In the genomic region with DNA sequence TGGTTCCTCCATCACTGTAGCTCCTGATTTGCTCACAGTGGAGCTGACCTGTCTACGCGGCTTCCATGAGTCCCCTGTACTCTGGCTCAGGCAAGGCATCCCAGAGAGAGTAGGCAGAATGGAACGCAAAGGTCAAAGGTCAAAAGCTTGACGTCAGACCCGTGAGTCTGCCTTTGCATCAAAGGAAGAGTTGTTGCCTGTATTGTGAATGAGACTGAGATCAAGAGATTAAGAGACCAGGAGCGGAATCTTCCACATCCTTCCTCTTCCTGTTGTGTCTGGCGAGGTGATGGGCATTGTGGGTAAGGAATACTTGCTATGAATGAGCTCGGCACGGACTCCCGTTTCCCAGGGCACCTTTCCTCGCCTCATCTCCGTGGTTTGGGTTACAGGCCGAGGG, we compare ENCODE assay signal across 10 mouse cellular contexts. TPM values are rescaled to one million over a fixed set of nuclear protein-coding genes. Genes with fewer than 3 reads are reported as not detected.
A peak's percentile ranks its signal among the peaks of the same experiment; 100 is the strongest.
DNase-seq lines count a peak whose midpoint lies in the region; ATAC-seq lines count a peak whose summit lies in the region.
"Had no signal": no experiment of that assay in that cellular context is flagged by ENCODE, and none has a peak within 500 bp of the region (broad histone marks: within the 10 kb centered on the region; RNA-seq: fewer than 3 reads in every experiment).

No protein-coding gene starts in this region.

- peak overlapping the region; percentile 7; the same call in 1 of the 2 replicates for H3K4me2 ChIP-seq in lung, embryonic 15.5 days
- H3K4me2 ChIP-seq: limb, embryonic 15.5 days had no signal

- no peaks in the 10 kb centered on the region for H3K9me3 ChIP-seq in lung, embryonic 15.5 days
- H3K9me3 ChIP-seq: limb, embryonic 15.5 days had no signal

- H3K36me3 ChIP-seq in lung, embryonic 15.5 days: no peaks in the 10 kb centered on the region
- H3K36me3 ChIP-seq: limb, embryonic 15.5 days had no signal

- no peak for ATAC-seq in lung, embryonic 15.5 days (ENCODE audit: borderline replicate concordance, extremely low read depth, low FRiP score, low TSS enrichment)

- no peak overlapping the region for H3K9ac ChIP-seq in lung, embryonic 15.5 days
- H3K9ac ChIP-seq: limb, embryonic 15.5 days had no signal

- no peak overlapping the region for H3K4me3 ChIP-seq in lung, embryonic 15.5 days
- H3K4me3 ChIP-seq: limb, embryonic 15.5 days had no signal

- peak; percentile 36 for DNase-seq in cerebellum, adult 9-10 months
- no peak for DNase-seq in cerebellum, adult 9-11 months
- DNase-seq in T-cell, adult 2 months (ENCODE audit: low spot score): peak; percentile 79
- peak; percentile 86 for DNase-seq in induced T-regulatory cell, adult 2 months (ENCODE audit: low read depth)
- DNase-seq in layer of hippocampus, postnatal 36 days: no peak
- no peak for DNase-seq in urinary bladder, postnatal 14 days (ENCODE audit: low spot score)
- no peak for DNase-seq in gastrocnemius, postnatal 25 days
- DNase-seq: B cell, adult 2 months had no signal

- peaks cover 14% of the 10 kb centered on the region for H3K4me1 ChIP-seq in lung, embryonic 15.5 days

- 42% methylated on average over 13 of the region's 13 CpGs for WGBS in lung, embryonic 15.5 days

- H3K27ac ChIP-seq in lung, embryonic 15.5 days: no peak overlapping the region
- H3K27ac ChIP-seq: limb, embryonic 15.5 days had no signal

- H3K27me3 ChIP-seq in lung, embryonic 15.5 days: no peaks in the 10 kb centered on the region
- H3K27me3 ChIP-seq: limb, embryonic 15.5 days had no signal

RNA-seq across cellular contexts. Expression of a gene that starts 2.6 kb away (rescaled TPM):
- polyA plus RNA-seq in lung, embryonic 15.5 days (2015; fragmentation: Nextera tagmentation; extraction: Ambion mirVana): 15.6 and 16.3 TPM in 2 replicates
- total RNA-seq in layer of hippocampus, postnatal 36 days (2021): 10 to 100 TPM; 26.8 to 27.5 TPM
- total RNA-seq in gastrocnemius, postnatal 25 days (2021): 1 to 10 TPM; 4.5 to 4.7 TPM

RNA-seq across cellular contexts. Expression of a gene that starts 38.3 kb away (rescaled TPM):
- polyA plus RNA-seq in lung, embryonic 15.5 days (2015; fragmentation: Nextera tagmentation; extraction: Ambion mirVana): 5.6 and 7.0 TPM in 2 replicates
- under 1 TPM; 0.47 to 0.56 TPM for total RNA-seq in layer of hippocampus, postnatal 36 days (2021)
- 1 to 10 TPM; 4.0 to 4.2 TPM for total RNA-seq in gastrocnemius, postnatal 25 days (2021)

RNA-seq across cellular contexts. Expression of a gene that starts 58.3 kb away (rescaled TPM):
- 0.37 and 0.64 TPM in 2 replicates for polyA plus RNA-seq in lung, embryonic 15.5 days (2015; fragmentation: Nextera tagmentation; extraction: Ambion mirVana)
- total RNA-seq in layer of hippocampus, postnatal 36 days (2021): 1 to 10 TPM; 1.1 to 1.8 TPM
- under 1 TPM in 1 of 2 experiments, not detected in 1; 0.67 TPM for total RNA-seq in gastrocnemius, postnatal 25 days (2021)

RNA-seq across cellular contexts. Expression of a gene that starts 58.5 kb away (rescaled TPM):
- polyA plus RNA-seq in lung, embryonic 15.5 days (2015; fragmentation: Nextera tagmentation; extraction: Ambion mirVana): 5.2 and 5.7 TPM in 2 replicates
- total RNA-seq in layer of hippocampus, postnatal 36 days (2021): 10 to 100 TPM; 78.2 to 85.6 TPM
- total RNA-seq in gastrocnemius, postnatal 25 days (2021): 10 to 100 TPM; 11.0 to 13.6 TPM

Comparison
In these comparisons a context has a peak if more than half of its experiments do, and no peak if none do; other contexts are left out.
1. DNase-seq: peak in cerebellum, adult 9-10 months (single experiment), T-cell, adult 2 months (single experiment) and induced T-regulatory cell, adult 2 months (single experiment); none in cerebellum, adult 9-11 months (single experiment), layer of hippocampus, postnatal 36 days (0 of 2), urinary bladder, postnatal 14 days (single experiment) and gastrocnemius, postnatal 25 days (single experiment).
2. RNA of a gene that starts 2.6 kb away (total RNA-seq): 26.8 to 27.5 TPM in layer of hippocampus, postnatal 36 days; 4.5 to 4.7 TPM in gastrocnemius, postnatal 25 days; every median in the first group is over 4 times any median in the second.